Mouse (Mus musculus): ENCODE data around the gene Vpreb1.

Vpreb1 gene

DNA sequence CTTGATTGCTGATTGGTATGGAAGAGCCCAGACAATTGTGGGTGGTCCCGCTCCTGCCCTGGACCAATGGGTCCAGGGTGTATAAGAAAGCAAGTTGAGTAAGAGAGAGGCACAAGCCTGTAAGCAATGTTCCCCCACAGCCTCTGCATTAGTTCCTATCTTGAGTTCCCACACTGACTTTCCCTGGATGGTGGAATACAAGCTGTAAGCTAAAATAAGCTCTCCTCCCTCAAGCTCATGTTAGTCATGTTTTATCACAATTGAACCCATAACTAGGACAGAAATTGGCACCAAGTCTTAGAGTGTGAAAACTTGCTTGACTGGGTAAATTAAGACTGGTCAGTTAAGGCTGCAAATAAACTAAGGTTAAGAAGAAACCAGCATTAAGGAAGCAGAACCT, 15.1 kb downstream of the Vpreb1 start:
- DNase-seq, result no peak

DNA sequence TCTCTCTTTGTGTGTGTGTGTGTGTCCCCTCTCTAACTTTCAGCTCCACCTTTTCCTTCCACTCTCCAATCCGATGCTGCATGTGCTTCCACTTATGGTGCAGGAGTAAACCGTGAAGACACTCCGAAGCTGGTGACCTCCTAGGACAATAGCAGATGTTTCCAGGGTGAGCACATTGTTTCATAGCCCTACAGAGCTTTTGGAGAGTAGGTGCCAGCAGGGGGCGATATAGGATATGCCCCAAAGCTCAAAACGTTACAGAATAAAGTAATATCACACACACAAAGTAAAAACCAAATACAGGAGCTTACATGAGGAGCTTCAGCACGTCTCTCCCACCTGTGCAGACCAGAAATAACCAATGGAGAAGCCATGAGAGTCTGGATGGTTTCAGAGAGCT, 15.8 kb downstream of the Vpreb1 start:
- DNase-seq, result peak; percentile 40 to 45

GRCm38 (mm10) chr16:16852411-16852810, 18.2 kb downstream of the Vpreb1 start:
- no peak for DNase-seq

- DNase-seq, result no peak
These were observed 21.4 kb downstream of the Vpreb1 start for GRCm38 (mm10) chr16:16849196-16849595.

DNA sequence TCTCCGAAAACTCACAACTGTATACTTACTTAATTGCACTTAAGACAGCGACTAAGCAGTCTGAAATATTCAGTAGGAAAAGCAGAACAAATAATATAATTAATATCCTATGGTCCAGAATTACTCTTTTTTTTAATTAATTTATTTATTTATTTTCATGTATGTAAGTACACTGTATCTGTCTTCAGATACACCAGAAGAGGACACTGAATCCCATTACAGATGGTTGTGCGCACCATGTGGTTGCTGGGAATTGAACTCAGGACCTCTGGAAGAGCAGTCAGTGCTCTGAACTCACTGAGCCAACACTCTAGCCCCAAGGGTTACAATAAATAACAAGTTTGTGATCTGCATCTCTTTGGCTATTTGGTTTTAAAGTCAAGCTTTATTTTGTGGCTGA, 41.0 kb downstream of the Vpreb1 start:
- no peak for DNase-seq

DNA sequence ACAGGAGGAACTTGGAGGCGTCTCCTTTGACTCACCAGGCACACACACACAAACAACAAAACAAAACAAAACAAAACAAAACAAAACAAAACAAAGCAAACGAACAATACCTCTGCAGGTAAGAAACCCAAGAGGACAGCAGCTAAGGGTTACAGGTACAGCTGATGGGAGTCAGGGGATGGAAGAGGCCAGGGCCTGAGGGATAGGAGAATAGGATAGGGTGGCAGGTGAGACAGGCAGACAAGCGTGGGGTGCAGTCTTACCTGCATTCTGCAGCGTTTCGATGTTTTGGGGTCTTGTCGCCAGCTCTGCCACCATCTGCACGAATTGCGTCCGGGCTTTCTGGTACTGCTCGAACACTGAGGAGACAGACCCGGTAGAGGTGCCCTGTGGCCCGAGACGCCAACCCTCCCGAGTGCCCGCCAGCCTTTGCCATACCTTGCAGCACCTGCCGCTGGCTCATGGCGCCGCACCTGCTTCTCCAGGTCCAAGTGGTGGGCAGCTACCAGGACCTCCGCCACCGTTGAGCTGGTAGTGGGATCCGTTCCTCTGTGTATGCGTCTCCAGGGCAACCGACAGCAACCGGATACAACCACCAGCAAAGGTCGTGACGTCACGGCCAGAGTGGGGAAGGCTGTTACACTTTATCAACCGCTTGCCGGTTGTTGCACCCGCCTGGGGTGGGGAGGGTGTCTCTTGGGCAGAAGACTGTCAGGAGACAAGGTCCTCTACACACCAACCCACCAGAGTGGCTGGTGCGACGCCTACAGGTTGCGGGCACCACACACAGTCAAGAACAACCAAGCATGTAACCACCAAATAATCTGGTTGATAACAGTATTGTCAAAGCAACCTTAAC, 41.7 kb downstream of the Vpreb1 start, which contains the start of gene Spag6l:
Gene Spag6l, minus strand, starts transcription at position 700 of the 859 bp plus-strand sequence.
- DNase-seq, result peak; percentile 56 to 73

DNA sequence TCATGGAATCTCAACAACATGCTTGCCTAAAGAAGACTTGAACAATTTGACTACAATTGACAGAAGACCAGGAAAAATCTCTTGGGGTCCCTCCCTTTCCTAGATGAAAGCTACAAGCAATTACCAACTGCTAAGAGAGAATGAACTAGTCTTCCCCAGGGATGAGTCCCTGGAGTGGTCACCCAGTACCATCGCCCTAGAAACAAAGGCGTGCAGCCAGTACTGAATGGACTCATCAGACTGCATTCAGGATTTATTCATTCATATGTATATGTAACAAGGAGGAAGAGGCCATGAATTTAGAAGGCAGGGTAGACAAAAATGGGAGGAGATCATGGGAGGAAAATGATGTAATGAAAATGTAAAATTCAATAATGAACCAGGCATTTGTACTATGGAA, 44.4 kb downstream of the Vpreb1 start:
- DNase-seq, result no peak

GRCm38 (mm10) chr16:16825476-16825875, 45.2 kb downstream of the Vpreb1 start:
- DNase-seq, result no peak

Data from thymus, adult 18-20 months (tissue).